Mouse (Mus musculus): ENCODE measurements around the gene Pdlim4.
"Not testable (repeated sequence)": the region's sequence is repeated elsewhere in the genome, so short reads cannot be mapped to it uniquely, and the experiment has no call there.

Gene Pdlim4

DNA sequence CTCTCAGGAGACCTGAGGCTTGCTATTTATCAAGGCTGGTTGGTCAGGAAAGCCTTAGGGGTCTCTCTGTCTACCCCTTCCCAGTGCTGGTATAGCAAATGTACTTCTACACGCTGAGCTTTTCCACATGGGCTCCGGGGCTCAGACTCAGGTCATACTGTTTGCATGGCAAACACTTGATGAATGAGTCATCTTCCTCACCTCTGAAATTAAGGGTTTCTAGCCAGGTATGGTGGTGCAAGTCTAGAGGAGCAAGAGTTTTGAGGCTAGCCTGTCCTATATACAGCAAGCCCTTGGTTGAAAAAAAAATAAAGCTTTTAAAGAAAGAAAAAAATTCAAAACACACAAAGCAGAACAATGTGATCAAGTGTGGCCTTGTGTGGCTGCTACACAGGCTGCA, 57.6 kb downstream of the Pdlim4 start:
- no peak for DNase-seq

DNA sequence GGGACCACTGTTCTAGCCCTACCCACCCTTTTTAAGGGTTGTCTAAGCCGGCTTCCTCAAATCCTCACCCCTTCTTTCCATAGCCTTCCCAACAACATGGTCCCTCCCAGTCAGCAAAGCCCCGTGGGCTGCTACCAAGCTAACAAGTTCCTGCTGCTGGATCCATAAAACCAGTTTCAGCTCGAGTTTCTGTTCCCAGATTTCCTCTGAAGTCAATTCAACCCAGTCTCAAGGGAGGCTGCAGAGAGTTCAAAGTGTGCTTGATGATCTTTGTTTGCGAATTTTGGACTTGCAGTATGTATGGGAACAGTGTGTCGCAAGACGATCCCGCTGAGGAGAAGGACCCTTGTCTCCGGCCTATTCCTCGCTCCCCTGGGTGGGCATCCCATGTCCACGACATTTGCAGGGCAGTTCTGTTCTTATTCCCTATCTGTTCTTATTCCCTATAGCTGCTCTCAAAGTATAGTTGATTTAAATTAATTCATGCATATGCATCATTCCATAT, 60.3 kb downstream of the Pdlim4 start:
- DNase-seq, result peak; percentile 30

DNA sequence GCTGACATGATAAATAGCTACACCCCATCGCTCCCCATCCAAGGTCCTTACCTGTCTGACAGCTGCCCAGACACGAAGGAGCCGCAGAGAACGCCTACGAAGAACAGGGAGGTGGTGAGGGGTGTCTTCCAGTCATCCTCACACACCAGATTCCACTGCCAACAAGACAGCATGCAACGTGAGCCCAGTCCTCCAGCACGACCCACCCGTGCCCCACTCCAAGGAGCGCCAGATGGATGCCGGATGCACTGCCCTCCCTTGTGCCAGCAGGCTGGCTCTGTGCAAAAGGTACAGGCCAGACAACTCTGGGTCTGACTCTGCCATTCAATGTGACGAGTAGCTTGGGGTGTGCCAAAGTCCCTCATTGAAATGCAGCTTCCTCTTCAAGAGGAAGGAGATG, 61.1 kb downstream of the Pdlim4 start:
- DNase-seq, result no peak

DNA sequence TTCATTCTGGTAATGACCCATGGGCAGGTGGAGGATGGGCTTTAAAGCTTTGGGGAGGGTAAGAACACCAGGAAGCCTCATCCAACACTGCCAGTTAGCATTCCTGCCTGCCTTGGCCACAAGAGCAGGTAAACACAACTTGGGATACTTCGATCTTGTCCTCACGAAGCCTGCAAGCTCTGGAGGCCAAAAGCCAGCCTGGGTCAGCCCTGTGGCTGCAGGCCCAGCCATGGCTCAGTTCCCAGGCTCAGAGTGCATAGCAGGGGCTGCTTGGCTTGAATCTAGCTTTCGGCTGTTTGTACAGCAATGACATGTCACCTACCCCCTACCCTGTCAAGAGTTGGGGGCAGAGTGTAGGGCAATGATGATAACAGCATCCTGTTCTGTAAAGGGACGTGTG, 61.9 kb downstream of the Pdlim4 start:
- DNase-seq, result peak; percentile 83

DNA sequence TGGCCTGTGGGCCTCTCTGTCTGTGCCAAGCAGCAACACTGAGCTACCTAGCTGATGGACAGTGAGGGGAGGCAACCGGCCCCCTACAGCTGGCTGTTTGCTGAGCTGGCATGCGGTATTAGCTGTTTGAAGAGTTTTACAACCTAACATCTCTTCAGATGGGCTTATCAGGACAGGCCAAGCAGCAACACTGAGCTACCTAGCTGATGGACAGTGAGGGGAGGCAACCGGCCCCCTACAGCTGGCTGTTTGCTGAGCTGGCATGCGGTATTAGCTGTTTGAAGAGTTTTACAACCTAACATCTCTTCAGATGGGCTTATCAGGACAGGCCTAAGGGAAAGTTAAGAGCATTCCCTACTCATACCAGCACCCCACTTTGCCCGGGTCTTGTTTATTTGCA, 62.5 kb downstream of the Pdlim4 start:
- DNase-seq, result not testable (repeated sequence)
